Mouse (Mus musculus): Measurements from ENCODE around the gene Erich4. TPM values are rescaled to one million over a fixed set of nuclear protein-coding genes. Genes with fewer than 3 reads are reported as not detected.
A peak's percentile ranks its signal among the peaks of the same experiment; 100 is the strongest.

Erich4 gene
- polyA plus RNA-seq (2015; fragmentation: Nextera tagmentation; extraction: Ambion mirVana) = not detected in 2 replicates

DNA sequence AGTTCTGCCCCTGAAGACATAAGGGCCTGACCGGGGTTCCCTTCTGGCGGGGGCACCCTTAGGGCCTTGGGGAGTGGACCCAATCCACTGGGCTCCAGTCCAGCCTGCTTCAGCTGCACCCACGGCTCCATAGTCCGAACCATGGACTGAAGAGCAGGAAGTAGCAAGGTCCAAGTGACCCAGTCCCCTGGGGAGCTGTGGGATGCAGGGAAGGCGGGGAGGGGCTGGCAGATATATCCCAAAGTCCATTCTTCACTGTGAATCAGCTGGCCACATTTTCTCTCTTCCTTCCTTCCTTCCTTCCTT lies at the start of gene Erich4:
Gene Erich4 (minus strand): TSS at position 187 of the 306 bp plus-strand sequence.
- peaks cover 3% of the 10 kb centered on the region for H3K4me1 ChIP-seq (ENCODE audit: control insufficient read depth, insufficient read depth, low read depth, low read length)
- WGBS = 79% methylated on average over 5 of the region's 5 CpGs

DNA sequence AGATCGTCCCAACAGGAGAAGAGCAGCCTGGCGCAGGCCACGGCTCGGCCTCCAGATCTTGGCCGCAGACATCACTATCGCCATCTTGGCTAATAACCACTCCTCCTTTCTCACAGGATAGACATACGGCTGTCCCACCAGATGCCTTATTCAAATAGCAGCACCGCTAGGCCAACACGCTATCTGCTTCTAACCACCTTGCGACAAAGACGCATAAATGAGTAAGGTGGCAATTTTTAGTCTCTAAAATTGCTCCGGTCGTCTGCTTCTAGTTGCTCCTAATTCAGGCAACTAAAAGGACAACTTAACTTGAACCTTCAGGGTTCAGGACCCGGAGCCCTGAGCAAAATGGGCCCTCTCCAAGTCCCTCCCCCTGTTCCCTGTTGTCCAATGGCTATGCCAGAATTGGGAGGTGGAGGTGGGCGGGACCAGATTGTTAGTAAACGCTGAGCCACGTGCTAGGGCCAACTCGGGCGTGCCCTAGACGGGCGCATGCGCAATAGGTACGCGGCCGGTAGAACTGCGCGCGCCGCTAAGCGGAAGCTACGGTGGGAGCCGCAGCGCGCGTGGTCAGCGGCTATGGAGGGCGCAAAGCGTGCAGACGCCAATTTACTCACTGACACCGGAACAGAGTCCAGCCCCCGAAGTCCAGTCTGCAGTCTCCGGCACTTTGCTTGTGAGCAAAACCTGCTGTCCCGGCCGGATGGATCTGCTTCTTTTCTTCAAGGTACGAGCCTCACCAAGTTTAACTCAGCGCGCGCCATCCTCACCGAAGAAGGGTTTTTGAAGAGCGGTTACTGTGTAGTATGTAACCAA lies 43.2 kb upstream of the Erich4 start, which contains the start of the genes Bckdha and Exosc5:
Gene Bckdha (minus strand): TSS at position 325 of the 816 bp plus-strand sequence.
Gene Exosc5 (plus strand): TSS at position 508 of the 816 bp plus-strand sequence.
- Histone ChIP-seq H3K27me3 (replicated peaks; ENCODE audit: control insufficient read depth, insufficient read depth, low read length) (no peaks in the 10 kb centered on the region), H3K4me1 (ENCODE audit: control insufficient read depth, insufficient read depth, low read depth, low read length) (peaks cover 19% of the 10 kb centered on the region), H3K9ac (ENCODE audit: low read depth, low read length) (peak within 1 kb of the TSS; percentile 75), H3K36me3 (ENCODE audit: control insufficient read depth, insufficient read depth, low read length) (no peaks in the 10 kb centered on the region), H3K4me2 (ENCODE audit: low read length) (peak within 1 kb of the TSS; percentile 89), H3K9me3 (ENCODE audit: control insufficient read depth, low read length) (no peaks in the 10 kb centered on the region), H3K4me3 (ENCODE audit: low read length) (peak within 1 kb of the TSS; percentile 78), H3K27ac (ENCODE audit: low read depth, low read length) (peak within 1 kb of the TSS; percentile 83)
- under 1% methylated on average over 50 of the region's 50 CpGs for WGBS
- peak; percentile 98 for ATAC-seq

More for the DNA sequence above, at the start of gene Erich4:
- no peak within 1 kb of the TSS for H3K27ac ChIP-seq (ENCODE audit: low read depth, low read length)
- no peak within 1 kb of the TSS for H3K4me2 ChIP-seq (ENCODE audit: low read length)
- no peak within 1 kb of the TSS for H3K9ac ChIP-seq (ENCODE audit: low read depth, low read length)
- no peaks in the 10 kb centered on the region for H3K9me3 ChIP-seq (ENCODE audit: control insufficient read depth, low read length)
- H3K36me3 ChIP-seq (ENCODE audit: control insufficient read depth, insufficient read depth, low read length) = no peaks in the 10 kb centered on the region
- H3K4me3 ChIP-seq (ENCODE audit: low read length) = no peak within 1 kb of the TSS
- H3K27me3 ChIP-seq (replicated peaks; ENCODE audit: control insufficient read depth, insufficient read depth, low read length) = no peaks in the 10 kb centered on the region
- ATAC-seq = no peak

GRCm38 (mm10) chr7:25657785-25658184 lies 42.1 kb upstream of the Erich4 start:
- Histone ChIP-seq H3K9me3 (ENCODE audit: control insufficient read depth, low read length) (no peaks in the 10 kb centered on the region), H3K9ac (ENCODE audit: low read depth, low read length) (peak overlapping the region; percentile 75), H3K4me3 (ENCODE audit: low read length) (peak overlapping the region; percentile 78), H3K4me2 (ENCODE audit: low read length) (peak overlapping the region; percentile 84), H3K36me3 (ENCODE audit: control insufficient read depth, insufficient read depth, low read length) (no peaks in the 10 kb centered on the region), H3K4me1 (ENCODE audit: control insufficient read depth, insufficient read depth, low read depth, low read length) (peaks cover 19% of the 10 kb centered on the region), H3K27ac (ENCODE audit: low read depth, low read length) (no peak overlapping the region), H3K27me3 (replicated peaks; ENCODE audit: control insufficient read depth, insufficient read depth, low read length) (no peaks in the 10 kb centered on the region)
- 42% methylated on average over 10 of the region's 10 CpGs for WGBS
- ATAC-seq = no peak

GRCm38 (mm10) chr7:25655601-25656428 lies 40.1 kb upstream of the Erich4 start:
- Histone ChIP-seq H3K27me3 (replicated peaks; ENCODE audit: control insufficient read depth, insufficient read depth, low read length) (no peaks in the 10 kb centered on the region), H3K4me3 (ENCODE audit: low read length) (no peak overlapping the region), H3K4me2 (ENCODE audit: low read length) (no peak overlapping the region), H3K27ac (ENCODE audit: low read depth, low read length) (no peak overlapping the region), H3K36me3 (ENCODE audit: control insufficient read depth, insufficient read depth, low read length) (no peaks in the 10 kb centered on the region), H3K4me1 (ENCODE audit: control insufficient read depth, insufficient read depth, low read depth, low read length) (peaks cover 19% of the 10 kb centered on the region), H3K9me3 (ENCODE audit: control insufficient read depth, low read length) (no peaks in the 10 kb centered on the region), H3K9ac (ENCODE audit: low read depth, low read length) (no peak overlapping the region)
- 78% methylated on average over 11 of the region's 11 CpGs for WGBS
- no peak for ATAC-seq

DNA sequence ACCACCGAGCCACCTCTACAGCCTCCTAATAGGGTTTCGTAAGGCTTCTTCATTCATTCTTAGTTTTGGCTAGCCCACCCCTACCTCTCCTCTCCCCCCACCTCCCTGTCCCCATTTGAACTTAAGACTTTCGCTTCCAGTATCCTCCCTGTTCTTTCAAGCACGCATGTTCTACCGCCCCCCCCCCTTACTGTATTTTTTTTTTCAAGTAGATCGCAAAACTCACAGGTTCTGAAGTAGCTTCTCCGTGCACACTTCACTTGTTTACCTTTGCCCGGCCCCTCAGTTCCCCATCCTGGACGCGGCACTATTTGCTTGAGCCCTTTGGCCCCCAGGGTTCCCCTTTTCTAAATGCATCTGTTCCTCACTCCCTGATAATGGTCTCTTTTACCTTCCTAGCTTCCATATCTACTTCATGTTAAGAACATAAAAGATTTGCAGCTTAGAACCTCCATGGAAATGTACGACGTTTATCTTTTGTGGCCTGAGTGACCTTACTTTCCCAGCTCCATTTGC lies 36.6 kb upstream of the Erich4 start:
- H3K27me3 ChIP-seq (replicated peaks; ENCODE audit: control insufficient read depth, insufficient read depth, low read length) = no peaks in the 10 kb centered on the region
- peaks cover 3% of the 10 kb centered on the region for H3K4me1 ChIP-seq (ENCODE audit: control insufficient read depth, insufficient read depth, low read depth, low read length)
- H3K9me3 ChIP-seq (ENCODE audit: control insufficient read depth, low read length) = no peaks in the 10 kb centered on the region
- H3K4me3 ChIP-seq (ENCODE audit: low read length) = no peak overlapping the region
- no peak overlapping the region for H3K9ac ChIP-seq (ENCODE audit: low read depth, low read length)
- WGBS = 93% methylated on average over 12 of the region's 12 CpGs
- H3K27ac ChIP-seq (ENCODE audit: low read depth, low read length) = no peak overlapping the region
- H3K36me3 ChIP-seq (ENCODE audit: control insufficient read depth, insufficient read depth, low read length) = no peaks in the 10 kb centered on the region
- no peak for ATAC-seq
- H3K4me2 ChIP-seq (ENCODE audit: low read length) = no peak overlapping the region

DNA sequence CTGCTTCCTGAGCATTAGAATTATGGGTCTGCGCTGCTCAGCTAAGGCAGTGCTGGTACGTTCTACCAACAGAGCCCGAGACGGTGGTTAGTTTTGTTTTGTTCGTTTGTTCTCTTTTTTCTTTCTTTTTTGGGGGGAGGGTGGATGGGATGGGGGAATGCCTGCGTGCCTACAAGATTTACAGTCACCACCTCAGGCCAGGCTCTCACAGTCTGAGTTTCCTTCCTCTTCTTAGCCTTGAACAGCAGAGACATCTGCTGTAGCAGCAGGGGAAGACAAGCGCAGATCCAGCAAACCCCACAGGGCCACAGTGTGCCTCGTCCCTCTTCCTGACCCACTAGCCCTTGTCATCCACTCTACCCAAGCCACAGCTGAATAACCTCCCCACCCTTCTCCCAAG lies 35.6 kb upstream of the Erich4 start:
- Histone ChIP-seq H3K4me3 (ENCODE audit: low read length) (no peak overlapping the region), H3K9ac (ENCODE audit: low read depth, low read length) (no peak overlapping the region), H3K27me3 (replicated peaks; ENCODE audit: control insufficient read depth, insufficient read depth, low read length) (no peaks in the 10 kb centered on the region), H3K36me3 (ENCODE audit: control insufficient read depth, insufficient read depth, low read length) (no peaks in the 10 kb centered on the region), H3K27ac (ENCODE audit: low read depth, low read length) (no peak overlapping the region), H3K4me2 (ENCODE audit: low read length) (no peak overlapping the region), H3K4me1 (ENCODE audit: control insufficient read depth, insufficient read depth, low read depth, low read length) (no peaks in the 10 kb centered on the region), H3K9me3 (ENCODE audit: control insufficient read depth, low read length) (no peaks in the 10 kb centered on the region)
- no peak for ATAC-seq
- 91% methylated on average over 8 of the region's 8 CpGs for WGBS

GRCm38 (mm10) chr7:25649839-25650238 lies 34.1 kb upstream of the Erich4 start:
- Histone ChIP-seq H3K4me2 (ENCODE audit: low read length) (no peak overlapping the region), H3K4me1 (ENCODE audit: control insufficient read depth, insufficient read depth, low read depth, low read length) (no peaks in the 10 kb centered on the region), H3K4me3 (ENCODE audit: low read length) (no peak overlapping the region), H3K27ac (ENCODE audit: low read depth, low read length) (no peak overlapping the region), H3K9ac (ENCODE audit: low read depth, low read length) (no peak overlapping the region), H3K27me3 (replicated peaks; ENCODE audit: control insufficient read depth, insufficient read depth, low read length) (no peaks in the 10 kb centered on the region), H3K9me3 (ENCODE audit: control insufficient read depth, low read length) (no peaks in the 10 kb centered on the region), H3K36me3 (ENCODE audit: control insufficient read depth, insufficient read depth, low read length) (no peaks in the 10 kb centered on the region)
- no peak for ATAC-seq
- WGBS = 79% methylated on average over 5 of the region's 5 CpGs

- H3K9ac ChIP-seq (ENCODE audit: low read depth, low read length) = no peak overlapping the region; the same call in 1 of the 2 replicates
- H3K4me2 ChIP-seq (ENCODE audit: low read length) = no peak overlapping the region
- no peaks in the 10 kb centered on the region for H3K36me3 ChIP-seq (ENCODE audit: control insufficient read depth, insufficient read depth, low read length)
- ATAC-seq = no peak
- H3K4me3 ChIP-seq (ENCODE audit: low read length) = no peak overlapping the region
- no peak overlapping the region for H3K27ac ChIP-seq (ENCODE audit: low read depth, low read length)
- H3K4me1 ChIP-seq (ENCODE audit: control insufficient read depth, insufficient read depth, low read depth, low read length) = no peaks in the 10 kb centered on the region
- no peaks in the 10 kb centered on the region for H3K27me3 ChIP-seq (replicated peaks; ENCODE audit: control insufficient read depth, insufficient read depth, low read length)
- H3K9me3 ChIP-seq (ENCODE audit: control insufficient read depth, low read length) = no peaks in the 10 kb centered on the region
- WGBS = 56% methylated on average over 5 of the region's 5 CpGs
Measured at GRCm38 (mm10) chr7:25647574-25648123, 32.0 kb upstream of the Erich4 start.

DNA sequence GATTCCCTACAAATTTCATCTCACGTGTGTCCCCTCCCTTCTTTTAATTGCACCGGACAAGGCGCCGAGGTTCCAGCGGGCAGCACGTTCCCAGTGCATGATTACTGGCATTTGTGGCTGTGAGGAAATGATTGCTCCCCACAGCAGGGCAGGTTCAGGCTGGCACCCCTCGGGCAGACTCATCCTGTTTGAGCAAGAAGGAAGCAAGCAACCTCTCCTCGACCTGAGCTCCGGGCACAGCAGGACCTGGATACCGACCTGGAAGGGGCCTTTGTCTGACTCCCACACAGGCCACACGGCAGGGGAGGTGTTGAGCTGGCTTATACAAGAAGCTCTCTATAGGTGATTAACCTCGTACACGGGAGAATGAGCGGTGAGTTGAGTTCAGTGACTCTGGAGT lies 29.4 kb upstream of the Erich4 start:
- no peak overlapping the region for H3K4me3 ChIP-seq (ENCODE audit: low read length)
- no peaks in the 10 kb centered on the region for H3K27me3 ChIP-seq (replicated peaks; ENCODE audit: control insufficient read depth, insufficient read depth, low read length)
- 54% methylated on average over 14 of the region's 14 CpGs for WGBS
- no peak overlapping the region for H3K27ac ChIP-seq (ENCODE audit: low read depth, low read length)
- no peaks in the 10 kb centered on the region for H3K36me3 ChIP-seq (ENCODE audit: control insufficient read depth, insufficient read depth, low read length)
- H3K4me2 ChIP-seq (ENCODE audit: low read length) = no peak overlapping the region
- ATAC-seq = no peak
- H3K9ac ChIP-seq (ENCODE audit: low read depth, low read length) = no peak overlapping the region
- no peaks in the 10 kb centered on the region for H3K4me1 ChIP-seq (ENCODE audit: control insufficient read depth, insufficient read depth, low read depth, low read length)
- no peaks in the 10 kb centered on the region for H3K9me3 ChIP-seq (ENCODE audit: control insufficient read depth, low read length)

Data from hindbrain, embryonic 16.5 days (tissue).